Mouse (Mus musculus) bone marrow macrophage, adult 2 months (primary cell): ENCODE measurements around the gene Ssh2.

Source experiments
- CTCF ChIP-seq: IDR thresholded peaks from 2 replicates; pipeline ENCODE4 v1.5.1; 2012; ENCODE audit warnings: low read depth, mild to moderate bottlenecking, low read length, moderate library complexity
- POLR2A ChIP-seq: IDR thresholded peaks from 2 replicates; pipeline ENCODE4 v1.6.1; 2012; ENCODE audit warnings: mild to moderate bottlenecking, low read depth, low read length, borderline replicate concordance

- TF ChIP-seq CTCF (no peak), POLR2A (no peak)
Measured at GRCm38 (mm10) chr11:77195360-77196109, 20.6 kb upstream of the Ssh2 start.
